ENCODE assay signal across 8 mouse cellular contexts in genomic region chr3:96327131-96327530, GRCm38 (mm10). TPM values are rescaled to one million over a fixed set of nuclear protein-coding genes. Genes with fewer than 3 reads are reported as not detected.
DNase-seq lines count a peak whose midpoint lies in the region; ATAC-seq and TF ChIP-seq lines count a peak whose summit lies in the region.
"Had no signal": no experiment of that assay in that cellular context is flagged by ENCODE, and none has a peak within 500 bp of the region (broad histone marks: within the 10 kb centered on the region; RNA-seq: fewer than 3 reads in every experiment).

No protein-coding gene starts in this region.

- peaks cover 68% of the 10 kb centered on the region for H3K27me3 ChIP-seq in neural tube, embryonic 12.5 days (replicated peaks)
- H3K27me3 ChIP-seq in heart, postnatal 0 days (ENCODE audit: control insufficient read depth, insufficient read depth, low read length): peaks cover 89% of the 10 kb centered on the region
- H3K27me3 ChIP-seq in midbrain, embryonic 11.5 days (ENCODE audit: control insufficient read depth, insufficient read depth, low read length): peaks cover 29% of the 10 kb centered on the region

- WGBS in neural tube, embryonic 12.5 days: 4% methylated on average over 6 of the region's 6 CpGs
- 12% methylated on average over 6 of the region's 6 CpGs for WGBS in bone marrow, adult 2 months
- 6% methylated on average over 6 of the region's 6 CpGs for WGBS in heart, postnatal 0 days
- WGBS in midbrain, embryonic 11.5 days: 0% methylated on average over 6 of the region's 6 CpGs

- DNase-seq in neural tube, embryonic 10.5 days (ENCODE audit: extremely low spot score, low spot score): no peak
- DNase-seq in heart, postnatal 0 days (ENCODE audit: low spot score): peak; percentile 58
- DNase-seq in midbrain, embryonic 11.5 days (ENCODE audit: low spot score, missing footprints): peak; percentile 92
- DNase-seq in layer of hippocampus, postnatal 25 days (ENCODE audit: extremely low spot score in 1 of 2, low spot score in 1 of 2): no peak
- DNase-seq in left cerebral cortex, postnatal 36 days (ENCODE audit: low spot score in 2 of 2): no peak

- no peaks in the 10 kb centered on the region for H3K36me3 ChIP-seq in neural tube, embryonic 12.5 days
- no peaks in the 10 kb centered on the region for H3K36me3 ChIP-seq in heart, postnatal 0 days (replicated peaks; ENCODE audit: control insufficient read depth, insufficient read depth, low read length)
- H3K36me3 ChIP-seq in midbrain, embryonic 11.5 days (ENCODE audit: control insufficient read depth, insufficient read depth, low read length): no peaks in the 10 kb centered on the region
- H3K36me3 ChIP-seq: hindbrain, embryonic 15.5 days had no signal

- no peaks in the 10 kb centered on the region for H3K4me1 ChIP-seq in neural tube, embryonic 12.5 days
- H3K4me1 ChIP-seq in bone marrow, adult 2 months (ENCODE audit: control insufficient read depth, insufficient read depth, low read length): no peaks in the 10 kb centered on the region
- H3K4me1 ChIP-seq in heart, postnatal 0 days (ENCODE audit: control insufficient read depth, insufficient read depth): no peaks in the 10 kb centered on the region
- peaks cover 3% of the 10 kb centered on the region; the same call in 1 of the 2 replicates for H3K4me1 ChIP-seq in midbrain, embryonic 11.5 days (ENCODE audit: control insufficient read depth, insufficient read depth, low read length)

- H3K9me3 ChIP-seq in neural tube, embryonic 12.5 days: no peaks in the 10 kb centered on the region
- no peaks in the 10 kb centered on the region for H3K9me3 ChIP-seq in heart, postnatal 0 days (replicated peaks; ENCODE audit: control insufficient read depth, low read length)
- no peaks in the 10 kb centered on the region for H3K9me3 ChIP-seq in midbrain, embryonic 11.5 days (ENCODE audit: control insufficient read depth, low read length)
- H3K9me3 ChIP-seq: hindbrain, embryonic 15.5 days had no signal

- H3K27ac ChIP-seq in neural tube, embryonic 12.5 days: no peak overlapping the region
- no peak overlapping the region for H3K27ac ChIP-seq in bone marrow, adult 2 months (ENCODE audit: control insufficient read depth, insufficient read depth, low read depth, low read length, poor library complexity)
- no peak overlapping the region for H3K27ac ChIP-seq in heart, postnatal 0 days (ENCODE audit: low read depth)
- no peak overlapping the region for H3K27ac ChIP-seq in midbrain, embryonic 11.5 days (ENCODE audit: low read depth, low read length)
- H3K27ac ChIP-seq: hindbrain, embryonic 15.5 days had no signal

- intact Hi-C loops in left cerebral cortex, postnatal 36 days (cut with DNase I): loop anchor here (10.0 kb wide), 1 partner anchor 118 kb away; no protein-coding TSS in a partner anchor

- TF ChIP-seq CTCF in bone marrow, adult 2 months (IDR thresholded peaks at IDR 0.05; ENCODE audit: control insufficient read depth, insufficient read depth, low read length): peak; percentile 26
- peak; percentile 44 for TF ChIP-seq CTCF in heart, postnatal 0 days (IDR thresholded peaks at IDR 0.05; ENCODE audit: low read depth)

- no peak for TF ChIP-seq EP300 in heart, postnatal 0 days (IDR thresholded peaks at IDR 0.05; ENCODE audit: low read depth)

- peak; percentile 42; the same call in 1 of the 2 replicates for ATAC-seq in neural tube, embryonic 12.5 days (ENCODE audit: low FRiP score, low read depth)
- ATAC-seq in heart, postnatal 0 days (ENCODE audit: insufficient read depth, low read depth): no peak
- peak; percentile 14; the same call in 1 of the 2 replicates for ATAC-seq in midbrain, embryonic 11.5 days (ENCODE audit: low FRiP score)

- no peak for TF ChIP-seq POLR2A in bone marrow, adult 2 months (IDR thresholded peaks at IDR 0.05; ENCODE audit: borderline replicate concordance, control insufficient read depth, low read depth, low read length)

- peak overlapping the region; percentile 64 for H3K4me2 ChIP-seq in neural tube, embryonic 12.5 days (replicated peaks)
- H3K4me2 ChIP-seq in heart, postnatal 0 days (ENCODE audit: low read depth, low read length): peak overlapping the region; percentile 62; the same call in 1 of the 2 replicates
- H3K4me2 ChIP-seq in midbrain, embryonic 11.5 days: no peak overlapping the region

- no peak overlapping the region for H3K4me3 ChIP-seq in neural tube, embryonic 12.5 days
- H3K4me3 ChIP-seq in bone marrow, adult 2 months (replicated peaks; ENCODE audit: control insufficient read depth, low read depth, low read length): no peak overlapping the region
- no peak overlapping the region for H3K4me3 ChIP-seq in heart, postnatal 0 days (ENCODE audit: low read depth, low read length)
- H3K4me3 ChIP-seq in midbrain, embryonic 11.5 days (ENCODE audit: low read depth, low read length): no peak overlapping the region

- no peak overlapping the region for H3K9ac ChIP-seq in neural tube, embryonic 12.5 days
- H3K9ac ChIP-seq in heart, postnatal 0 days (replicated peaks; ENCODE audit: low read depth, low read length): no peak overlapping the region
- H3K9ac ChIP-seq in midbrain, embryonic 11.5 days (ENCODE audit: low read length): no peak overlapping the region
- H3K9ac ChIP-seq: hindbrain, embryonic 15.5 days had no signal

RNA-seq across cellular contexts. Expression of gene Fcgr1, which starts 33.4 kb away (rescaled TPM):
- 1.4 and 1.5 TPM in 2 replicates for polyA plus RNA-seq in neural tube, embryonic 12.5 days (2016; fragmentation: Nextera tagmentation; extraction: Ambion mirVana)
- polyA plus RNA-seq in bone marrow, adult 2 months (2011; ENCODE audit: insufficient read depth, insufficient read length, low replicate concordance, missing spikeins): 2.2 and 6.2 TPM in 2 replicates
- 1.1 and 3.0 TPM in 2 replicates for total RNA-seq in heart, postnatal 0 days (2014; rRNA removed; ENCODE audit: low replicate concordance)
- 1.2 and 1.5 TPM in 2 replicates for polyA plus RNA-seq in heart, postnatal 0 days (2015; fragmentation: Nextera tagmentation; extraction: Ambion mirVana)
- polyA plus RNA-seq in midbrain, embryonic 11.5 days (2014; fragmentation: Nextera tagmentation; extraction: Ambion mirVana): 1.7 and 2.1 TPM in 2 replicates
- 1 to 10 TPM; 2.9 to 3.3 TPM for total RNA-seq in layer of hippocampus, postnatal 25 days (2021)
- 1 to 10 TPM; 2.1 to 2.2 TPM for total RNA-seq in left cerebral cortex, postnatal 36 days (2021)

RNA-seq across cellular contexts. Expression of gene Hist2h2bb, which starts 57.6 kb away (rescaled TPM):
- polyA plus RNA-seq in neural tube, embryonic 12.5 days (2016; fragmentation: Nextera tagmentation; extraction: Ambion mirVana): 9.1 and 16.6 TPM in 2 replicates
- polyA plus RNA-seq in bone marrow, adult 2 months (2011; ENCODE audit: insufficient read depth, insufficient read length, low replicate concordance, missing spikeins): 71.9 and 132 TPM in 2 replicates
- total RNA-seq in heart, postnatal 0 days (2014; rRNA removed; ENCODE audit: low replicate concordance): 225 and 283 TPM in 2 replicates
- 0.59 and 1.7 TPM in 2 replicates for polyA plus RNA-seq in heart, postnatal 0 days (2015; fragmentation: Nextera tagmentation; extraction: Ambion mirVana)
- polyA plus RNA-seq in midbrain, embryonic 11.5 days (2014; fragmentation: Nextera tagmentation; extraction: Ambion mirVana): 18.3 and 26.8 TPM in 2 replicates
- 100 to 1,000 TPM; 110 to 123 TPM for total RNA-seq in layer of hippocampus, postnatal 25 days (2021)
- total RNA-seq in left cerebral cortex, postnatal 36 days (2021): 100 to 1,000 TPM; 148 to 154 TPM

RNA-seq across cellular contexts. Expression of gene Hist2h3b, which starts 58.7 kb away (rescaled TPM):
- polyA plus RNA-seq in neural tube, embryonic 12.5 days (2016; fragmentation: Nextera tagmentation; extraction: Ambion mirVana): 41.2 and 58.9 TPM in 2 replicates
- polyA plus RNA-seq in bone marrow, adult 2 months (2011; ENCODE audit: insufficient read depth, insufficient read length, low replicate concordance, missing spikeins): 20.8 and 28.9 TPM in 2 replicates
- 1,066 and 1,627 TPM in 2 replicates for total RNA-seq in heart, postnatal 0 days (2014; rRNA removed; ENCODE audit: low replicate concordance)
- polyA plus RNA-seq in heart, postnatal 0 days (2015; fragmentation: Nextera tagmentation; extraction: Ambion mirVana): 13.1 and 16.2 TPM in 2 replicates
- polyA plus RNA-seq in midbrain, embryonic 11.5 days (2014; fragmentation: Nextera tagmentation; extraction: Ambion mirVana): 94.4 and 97.1 TPM in 2 replicates
- total RNA-seq in layer of hippocampus, postnatal 25 days (2021): 10 to 100 TPM; 41.9 to 53.6 TPM
- 10 to 100 TPM; 60.7 to 62.3 TPM for total RNA-seq in left cerebral cortex, postnatal 36 days (2021)

Comparison
In these comparisons a context has a peak if more than half of its experiments do, and no peak if none do; other contexts are left out.
1. DNase-seq: peak in heart, postnatal 0 days (single experiment) and midbrain, embryonic 11.5 days (single experiment); none in neural tube, embryonic 10.5 days (single experiment), layer of hippocampus, postnatal 25 days (0 of 2) and left cerebral cortex, postnatal 36 days (0 of 2).